Mouse (Mus musculus): ENCODE data around the gene Polr3c. TPM values are rescaled to one million over a fixed set of nuclear protein-coding genes. Genes with fewer than 3 reads are reported as not detected.
"Not testable (repeated sequence)": the region's sequence is repeated elsewhere in the genome, so short reads cannot be mapped to it uniquely, and the experiment has no call there.

Polr3c gene
- total RNA-seq, 2 experiments from 2014 or later: 18.1 to 19.9 TPM

- DNase-seq: no peak
- intact Hi-C loops (cut with DNase I): no loop called here
Measured at GRCm38 (mm10) chr3:96719173-96719572, 8.3 kb downstream of the Polr3c start.

- no peak for DNase-seq
- intact Hi-C loops (cut with DNase I): no loop called here
Measured at GRCm38 (mm10) chr3:96715854-96716253, 11.6 kb downstream of the Polr3c start.

DNA sequence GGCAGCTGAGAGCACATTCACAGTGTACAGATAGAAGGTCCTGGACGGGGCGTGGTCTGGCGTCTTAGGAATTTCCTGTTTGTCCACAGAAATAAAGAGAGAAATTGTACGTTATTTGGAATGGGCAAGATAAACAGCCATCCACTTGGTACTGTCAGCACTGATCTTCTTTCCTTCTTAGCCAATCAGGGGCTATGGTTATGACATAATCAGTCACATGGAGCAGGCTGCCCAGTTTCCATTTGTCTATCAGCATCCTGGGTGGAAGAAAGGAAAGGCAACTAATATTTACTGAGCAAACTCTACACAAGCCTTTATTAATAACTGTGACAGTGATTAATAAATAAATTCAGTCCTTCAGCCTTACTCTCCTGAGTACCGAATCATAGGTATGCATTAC lies 13.1 kb downstream of the Polr3c start:
- no peak for DNase-seq
- intact Hi-C loops (cut with DNase I): no loop called here

- intact Hi-C loops (cut with DNase I): no loop called here
- no peak for DNase-seq
Measured at GRCm38 (mm10) chr3:96708684-96709064, 18.8 kb downstream of the Polr3c start.

GRCm38 (mm10) chr3:96707903-96708683 lies 19.3 kb downstream of the Polr3c start, which contains the start of gene Nudt17:
Gene Nudt17 (minus strand): TSS chr3:96708562.
- intact Hi-C loops (cut with DNase I): loop anchor here (2.0 kb wide), 1 partner anchor 163 kb away; no protein-coding TSS in a partner anchor
- peak; percentile 70 to 80 for DNase-seq

- intact Hi-C loops (cut with DNase I): loop anchor here (2.0 kb wide), 1 partner anchor 162 kb away; no protein-coding TSS in a partner anchor
- DNase-seq: no peak
Measured at GRCm38 (mm10) chr3:96706984-96707383, 20.4 kb downstream of the Polr3c start.

GRCm38 (mm10) chr3:96706217-96706616 lies 21.2 kb downstream of the Polr3c start:
- DNase-seq: no peak
- intact Hi-C loops (cut with DNase I): loop anchor here (2.0 kb wide), 1 partner anchor 161 kb away; no protein-coding TSS in a partner anchor

GRCm38 (mm10) chr3:96704778-96705177 lies 22.6 kb downstream of the Polr3c start:
- DNase-seq: no peak
- intact Hi-C loops (cut with DNase I): no loop called here

DNA sequence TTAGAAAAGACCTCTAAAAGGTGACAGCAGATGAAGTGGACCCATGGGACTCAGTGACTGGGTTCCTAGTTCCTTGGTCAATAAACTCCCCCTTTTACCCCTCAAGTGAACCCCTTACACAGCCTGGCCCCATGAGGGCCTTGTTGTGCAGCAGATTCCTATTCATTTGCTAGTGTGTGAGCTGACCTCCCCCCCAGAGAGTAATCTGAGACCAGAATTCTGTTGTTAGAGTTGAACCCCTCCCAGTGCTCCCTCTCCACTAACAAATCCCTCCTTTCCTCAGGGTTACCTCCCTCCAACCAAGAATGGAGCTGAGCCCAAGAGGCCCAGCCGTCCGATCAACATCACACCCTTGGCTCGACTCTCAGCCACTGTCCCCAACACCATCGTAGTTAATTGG lies 26.4 kb downstream of the Polr3c start:
- no peak for DNase-seq
- intact Hi-C loops (cut with DNase I): no loop called here

DNA sequence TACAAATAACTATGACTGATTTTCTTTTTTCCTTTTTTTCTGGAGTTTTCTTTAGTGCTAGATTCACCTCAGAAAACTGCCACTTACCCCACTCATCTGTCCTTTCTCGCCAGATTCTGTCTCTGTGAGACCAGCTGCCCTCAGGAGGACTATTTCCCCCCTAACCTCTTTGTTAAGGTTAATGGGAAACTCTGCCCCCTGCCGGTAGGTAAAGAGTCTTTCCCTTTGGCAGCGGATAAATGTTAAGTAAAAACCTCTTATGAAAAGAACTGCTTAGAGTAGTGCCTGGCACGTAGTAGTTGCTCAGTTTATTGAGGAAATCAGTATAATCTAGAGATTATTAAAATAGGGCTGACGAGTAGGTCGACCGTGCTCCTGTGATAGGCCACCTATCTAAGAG lies 27.1 kb downstream of the Polr3c start:
- intact Hi-C loops (cut with DNase I): no loop called here
- no peak for DNase-seq

- no peak for DNase-seq
- intact Hi-C loops (cut with DNase I): no loop called here
Measured at GRCm38 (mm10) chr3:96698993-96699690, 28.3 kb downstream of the Polr3c start.

DNA sequence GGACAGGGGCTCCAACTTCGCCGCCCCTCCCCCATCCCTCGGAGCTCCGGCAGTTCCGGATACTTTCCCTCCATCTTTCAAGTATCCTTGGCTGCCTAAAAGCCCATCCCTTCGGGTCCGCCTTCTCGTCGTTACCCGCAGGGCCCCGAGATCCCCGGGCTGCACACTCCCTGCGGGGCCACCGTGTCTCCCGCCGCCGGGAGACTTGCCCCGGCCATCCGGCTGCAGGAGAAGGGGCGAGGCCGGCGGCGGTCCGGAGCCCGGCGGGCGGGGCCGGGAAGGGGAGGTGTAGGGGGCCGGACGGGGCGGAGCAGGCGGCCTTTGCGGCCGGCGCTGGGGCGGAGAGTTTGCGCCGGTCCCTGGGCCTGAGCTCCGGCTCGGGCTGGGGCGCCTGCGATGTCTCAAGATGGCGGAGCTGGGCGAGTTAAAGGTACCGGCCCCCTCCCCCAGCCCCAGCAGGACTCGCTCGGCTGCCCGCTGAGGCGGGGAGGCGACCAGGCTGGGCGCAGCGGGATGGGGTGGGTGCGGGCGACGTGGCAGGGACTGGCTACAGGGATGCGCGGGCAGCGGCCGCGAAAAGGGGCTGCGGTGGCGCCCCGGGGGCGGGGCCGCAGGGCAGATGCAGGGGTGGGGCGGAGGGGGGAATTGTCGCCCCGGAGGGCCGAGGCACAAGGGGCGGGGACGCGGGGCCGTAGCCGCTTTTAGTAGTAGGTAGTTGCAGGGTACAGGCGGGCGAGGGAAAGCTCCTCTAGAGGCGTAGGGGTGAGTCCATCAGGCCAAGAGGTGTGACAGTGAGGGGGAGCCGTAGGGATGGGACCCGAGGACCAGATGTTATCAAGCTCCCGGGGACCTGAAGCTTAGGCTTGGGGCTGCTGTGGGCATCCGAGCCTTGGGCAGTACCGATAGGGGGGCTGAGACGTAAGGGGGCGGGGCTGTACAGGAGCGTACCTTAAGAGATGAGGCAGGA lies 30.4 kb downstream of the Polr3c start:
- intact Hi-C loops (cut with DNase I): no loop called here
- peak; percentile 87 to 89 for DNase-seq

GRCm38 (mm10) chr3:96696198-96696765 lies 31.1 kb downstream of the Polr3c start, which contains the start of gene Pias3:
Gene Pias3 (plus strand): TSS chr3:96696384.
- intact Hi-C loops (cut with DNase I): no loop called here
- peak; percentile 76 to 83 for DNase-seq

DNA sequence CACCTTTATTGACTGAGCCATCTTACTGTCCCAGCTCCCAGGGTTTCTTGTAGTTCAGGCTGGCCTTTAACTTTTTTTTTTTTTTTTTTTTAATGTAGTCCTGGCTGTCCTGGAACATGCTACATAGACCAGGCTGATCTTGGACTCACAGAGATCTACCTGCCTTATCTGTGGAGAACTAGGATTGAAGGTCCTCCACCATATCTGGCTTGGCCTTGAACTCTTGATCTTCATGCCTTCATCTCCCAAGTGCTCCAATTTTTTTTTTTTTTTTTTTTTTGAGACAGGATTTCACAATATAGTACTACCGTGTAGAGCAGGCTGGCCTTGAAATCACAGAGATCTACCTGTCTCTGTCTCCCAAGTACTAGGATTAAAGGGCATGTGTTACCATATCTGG lies 33.8 kb downstream of the Polr3c start:
- intact Hi-C loops (cut with DNase I): no loop called here

GRCm38 (mm10) chr3:96692506-96692905 lies 34.9 kb downstream of the Polr3c start:
- peak in 1 of 2 experiments; percentile 46 for DNase-seq
- intact Hi-C loops (cut with DNase I): no loop called here

More for the DNA sequence above, 33.8 kb downstream of the Polr3c start:
- DNase-seq: no peak

DNA sequence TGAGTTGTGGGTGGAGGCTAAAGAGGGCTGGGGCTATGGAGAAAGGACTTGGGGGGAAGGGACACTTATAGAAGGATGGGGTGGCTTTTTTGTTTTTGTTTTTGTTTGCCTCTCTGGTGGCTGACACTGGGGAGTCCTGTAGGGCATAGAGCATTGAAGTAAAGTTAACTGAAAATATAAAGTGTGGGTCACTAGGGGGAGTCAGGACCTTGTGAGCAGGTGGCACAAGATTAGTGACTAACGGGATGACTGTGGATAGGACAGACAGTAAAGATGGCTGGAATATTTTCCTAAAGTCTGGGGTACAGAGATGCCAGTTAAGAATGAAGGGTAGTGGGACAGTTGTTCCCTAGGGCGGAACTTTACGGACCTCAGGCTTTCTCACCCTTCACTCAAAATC lies 37.1 kb downstream of the Polr3c start:
- intact Hi-C loops (cut with DNase I): no loop called here
- DNase-seq: no peak

DNA sequence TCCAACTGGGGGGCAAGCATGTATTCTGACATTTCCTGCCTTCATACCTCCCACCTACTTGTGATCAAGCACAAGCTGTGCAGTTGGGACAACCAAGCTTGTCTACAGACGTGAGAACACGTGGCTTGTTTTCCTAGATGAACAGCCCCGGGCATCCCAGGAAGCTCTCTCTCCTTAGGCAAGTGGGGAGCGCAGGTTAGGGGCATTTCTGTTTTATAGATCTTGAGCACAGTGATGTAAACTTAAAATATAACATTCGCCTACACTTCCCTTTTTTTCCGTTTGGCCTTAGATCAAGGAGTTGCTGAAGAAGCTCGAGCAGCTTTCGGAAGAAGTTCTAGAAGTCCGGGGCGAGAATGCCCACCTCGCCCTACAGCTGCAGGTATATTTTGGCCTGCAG lies 38.6 kb downstream of the Polr3c start:
- intact Hi-C loops (cut with DNase I): no loop called here
- no peak for DNase-seq

- intact Hi-C loops (cut with DNase I); DNase-seq: not testable (repeated sequence)
Measured at GRCm38 (mm10) chr3:96686057-96686456, 41.4 kb downstream of the Polr3c start.

- intact Hi-C loops (cut with DNase I): no loop called here
- no peak for DNase-seq
Measured at GRCm38 (mm10) chr3:96684822-96685156, 42.6 kb downstream of the Polr3c start.

- intact Hi-C loops (cut with DNase I): no loop called here
- no peak for DNase-seq
Measured at GRCm38 (mm10) chr3:96684151-96684821, 43.1 kb downstream of the Polr3c start.

Measured in gastrocnemius, postnatal 36 days (tissue).